Mouse (Mus musculus) ES-Bruce4 (cell line): ENCODE measurements at regions not wholly inside any gene's neighbourhood (a gene's known extent, or its start where the extent isn't known, plus 50 kb on each side); places are given as distances from the start of the nearest gene placed in this dataset.

Experiments used
- H3K27ac ChIP-seq: 2 replicates; pipeline ENCODE4 v1.5.1; 2012; ENCODE audit warnings: low read length, inconsistent platforms; ENCODE audit not compliant: insufficient read depth
- H3K27me3 ChIP-seq: 2 replicates; pipeline ENCODE4 v1.6.1; 2012; ENCODE audit warnings: mild to moderate bottlenecking, low read length, inconsistent platforms; ENCODE audit not compliant: control insufficient read depth, poor library complexity, insufficient read depth, severe bottlenecking
- H3K36me3 ChIP-seq: 2 replicates; pipeline ENCODE4 v1.6.1; 2012; ENCODE audit warnings: inconsistent platforms, mild to moderate bottlenecking, low read length, moderate library complexity; ENCODE audit not compliant: control insufficient read depth, poor library complexity, insufficient read depth, severe bottlenecking
- H3K4me1 ChIP-seq: one replicate; pipeline ENCODE4 v1.8.1; 2011; ENCODE audit warnings: low read length; ENCODE audit not compliant: control insufficient read depth, insufficient read depth
- H3K4me3 ChIP-seq: 2 replicates; pipeline ENCODE4 v1.5.1; 2011; ENCODE audit warnings: low read depth, mild to moderate bottlenecking, low read length
- H3K9ac ChIP-seq: 2 replicates; pipeline ENCODE4 v1.6.1; 2012; ENCODE audit warnings: low read depth, mild to moderate bottlenecking, inconsistent platforms; ENCODE audit not compliant: poor library complexity, severe bottlenecking
- H3K9me3 ChIP-seq: replicated peaks from 2 replicates; pipeline ENCODE4 v1.6.1; 2012; ENCODE audit warnings: mild to moderate bottlenecking, low read length, inconsistent platforms; ENCODE audit not compliant: control insufficient read depth, poor library complexity, insufficient read depth, severe bottlenecking
- CTCF ChIP-seq: IDR thresholded peaks from one replicate; pipeline ENCODE4 v1.8.1; 2011; ENCODE audit warnings: low read depth, low read length
- EP300 ChIP-seq: IDR thresholded peaks from 2 replicates; pipeline ENCODE4 v1.6.1; 2011; ENCODE audit warnings: low read depth, low read length; ENCODE audit not compliant: insufficient read depth
- POLR2A ChIP-seq: IDR thresholded peaks from one replicate; pipeline ENCODE4 v1.8.1; 2011; ENCODE audit warnings: low read length; ENCODE audit not compliant: insufficient read depth

DNA sequence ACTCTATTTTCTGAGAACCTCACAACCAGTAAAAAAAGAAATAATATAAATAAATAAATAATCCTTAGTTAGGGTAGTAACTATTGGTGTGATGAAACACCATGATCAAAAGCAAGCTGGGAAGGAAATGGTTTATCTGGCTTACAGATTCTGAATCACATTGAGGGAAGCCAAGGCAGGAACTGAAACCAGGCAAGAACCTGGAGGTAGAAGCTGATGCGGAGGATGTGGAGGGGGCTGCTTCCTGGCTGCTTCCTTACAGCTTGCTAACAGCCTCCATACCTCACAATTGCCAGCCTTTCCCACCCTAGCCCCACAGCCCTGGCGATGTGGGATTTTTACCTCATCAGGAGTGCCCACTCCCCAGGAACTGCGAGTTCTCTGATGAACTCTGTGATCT lies 190.4 kb downstream of the Shq1 start:
- Histone ChIP-seq H3K9me3 (no peaks in the 10 kb centered on the region), H3K27ac (no peak overlapping the region), H3K9ac (no peak overlapping the region), H3K36me3 (no peaks in the 10 kb centered on the region), H3K4me1 (peaks cover 15% of the 10 kb centered on the region), H3K4me3 (no peak overlapping the region), H3K27me3 (no peaks in the 10 kb centered on the region)
- no peak for TF ChIP-seq EP300
- no peak for TF ChIP-seq CTCF
- TF ChIP-seq POLR2A: no peak

DNA sequence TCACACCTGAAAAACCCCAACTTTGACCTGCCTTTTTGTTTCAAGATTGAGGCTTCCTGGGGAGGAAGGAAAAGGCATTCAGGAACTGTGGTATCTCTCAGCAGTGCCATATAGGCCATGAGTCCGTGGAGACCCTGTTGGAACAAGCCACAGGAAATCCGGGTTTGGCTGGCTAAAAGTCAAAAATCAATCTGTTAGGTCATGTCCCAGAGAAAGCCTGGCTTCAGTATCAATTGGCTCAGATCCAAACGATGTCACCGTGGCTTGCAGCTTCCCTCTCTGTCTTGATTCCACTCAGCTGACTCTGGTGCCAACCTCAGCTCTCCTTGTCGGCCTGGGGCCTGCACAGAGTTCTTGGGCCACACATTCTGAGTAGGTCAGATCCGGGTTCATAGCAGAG lies 191.1 kb downstream of the Shq1 start:
- no peak overlapping the region for H3K27ac ChIP-seq
- no peak for TF ChIP-seq EP300
- TF ChIP-seq POLR2A: no peak
- TF ChIP-seq CTCF: no peak
- no peak overlapping the region for H3K9ac ChIP-seq
- no peaks in the 10 kb centered on the region for H3K27me3 ChIP-seq
- no peaks in the 10 kb centered on the region for H3K36me3 ChIP-seq
- H3K9me3 ChIP-seq: no peaks in the 10 kb centered on the region
- H3K4me3 ChIP-seq: no peak overlapping the region
- H3K4me1 ChIP-seq: peaks cover 15% of the 10 kb centered on the region

DNA sequence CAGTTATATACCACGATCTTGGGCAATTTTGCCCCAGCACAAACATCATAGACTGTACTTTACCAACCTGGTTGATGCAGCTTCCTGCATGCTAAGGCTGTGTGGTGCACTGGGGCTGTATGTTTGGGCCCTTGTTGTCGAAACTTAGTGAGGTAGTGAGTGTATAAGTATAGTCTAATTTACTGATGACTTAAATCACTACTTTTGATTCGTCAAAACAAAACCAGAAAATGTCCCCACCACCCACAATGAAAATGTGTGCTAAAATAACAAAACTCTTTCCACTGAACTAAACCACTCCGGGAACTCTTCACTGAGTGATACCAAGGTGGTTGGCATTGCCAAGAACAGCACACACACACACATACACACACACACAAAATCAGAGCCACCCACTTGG lies 191.5 kb downstream of the Shq1 start:
- Histone ChIP-seq H3K27me3 (no peaks in the 10 kb centered on the region), H3K4me3 (no peak overlapping the region), H3K36me3 (no peaks in the 10 kb centered on the region), H3K9me3 (no peaks in the 10 kb centered on the region), H3K27ac (no peak overlapping the region), H3K4me1 (peaks cover 15% of the 10 kb centered on the region), H3K9ac (no peak overlapping the region)
- no peak for TF ChIP-seq CTCF

- Histone ChIP-seq H3K27me3 (no peaks in the 10 kb centered on the region), H3K27ac (no peak overlapping the region), H3K4me1 (peaks cover 9% of the 10 kb centered on the region), H3K4me3 (no peak overlapping the region), H3K9me3 (peaks cover 7% of the 10 kb centered on the region; the same call in 1 of the 2 replicates), H3K36me3 (no peaks in the 10 kb centered on the region), H3K9ac (no peak overlapping the region)
- no peak for TF ChIP-seq EP300
- no peak for TF ChIP-seq POLR2A
- no peak for TF ChIP-seq CTCF
Observed at GRCm38 (mm10) chr6:100476550-100477366, 189.5 kb upstream of the Rybp start.

- H3K27me3 ChIP-seq: no peaks in the 10 kb centered on the region
- TF ChIP-seq CTCF: no peak
- TF ChIP-seq EP300: no peak
- TF ChIP-seq POLR2A: no peak
- H3K9ac ChIP-seq: no peak overlapping the region
- no peak overlapping the region for H3K4me3 ChIP-seq
- no peak overlapping the region for H3K27ac ChIP-seq
- no peaks in the 10 kb centered on the region for H3K36me3 ChIP-seq
- peaks cover 9% of the 10 kb centered on the region for H3K4me1 ChIP-seq
- peaks cover 15% of the 10 kb centered on the region for H3K9me3 ChIP-seq
Observed at GRCm38 (mm10) chr6:100475341-100475955, 188.2 kb upstream of the Rybp start.

GRCm38 (mm10) chr6:100474326-100474725 lies 187.0 kb upstream of the Rybp start:
- Histone ChIP-seq H3K4me3 (no peak overlapping the region), H3K9me3 (peaks cover 15% of the 10 kb centered on the region), H3K27ac (no peak overlapping the region), H3K27me3 (no peaks in the 10 kb centered on the region), H3K9ac (no peak overlapping the region), H3K36me3 (no peaks in the 10 kb centered on the region), H3K4me1 (peaks cover 9% of the 10 kb centered on the region)
- TF ChIP-seq CTCF (no peak), POLR2A (no peak), EP300 (no peak)
